Mouse (Mus musculus) lung, adult 18-20 months (tissue): Measurements from ENCODE around the gene Sp9.
A peak's percentile ranks its signal among the peaks of the same experiment; 100 is the strongest.

Experiments used
- DNase-seq, 2 experiments: peaks; one replicate each; pipeline ENCODE4 v3.0.0; 2022; ENCODE audit warnings: mixed read lengths in 2 of 2

Sp9 gene

DNA sequence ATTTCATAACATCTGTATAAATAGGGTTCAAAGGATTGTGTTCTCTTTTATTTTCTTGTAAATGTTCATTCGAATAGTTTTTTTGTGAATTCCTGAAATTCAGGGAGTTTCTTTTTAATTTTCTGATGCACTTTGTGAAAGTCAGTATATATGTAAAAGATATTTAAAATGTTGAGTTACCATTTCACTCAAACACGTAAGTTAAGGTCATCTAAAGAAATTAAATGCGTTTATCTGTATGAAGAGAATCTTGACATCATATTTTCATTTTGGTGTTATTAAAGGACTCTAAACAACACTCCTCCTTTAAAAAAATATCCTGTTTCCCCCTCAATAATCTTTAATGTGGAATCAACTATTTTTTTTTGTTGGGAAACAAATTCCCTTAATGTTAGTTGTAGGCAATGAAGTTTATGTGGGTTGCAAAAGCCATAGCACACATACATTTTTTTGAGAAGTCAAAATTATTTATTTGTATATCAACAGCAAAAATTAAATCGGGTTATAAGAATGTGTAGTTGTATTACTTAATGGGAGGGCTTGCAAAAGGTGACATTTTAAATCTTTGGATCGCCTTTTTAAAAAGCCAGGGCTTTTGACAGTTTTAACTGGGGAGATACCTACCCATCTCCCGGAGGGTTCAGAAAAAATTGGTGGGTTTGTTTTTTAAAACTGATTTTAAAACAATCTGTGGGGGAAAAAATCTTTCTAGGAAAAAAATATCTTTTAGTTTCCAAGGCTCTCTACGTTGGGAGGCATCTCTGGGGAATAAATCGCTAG is 3.7 kb downstream of the Sp9 start:
- DNase-seq, result no peak

DNA sequence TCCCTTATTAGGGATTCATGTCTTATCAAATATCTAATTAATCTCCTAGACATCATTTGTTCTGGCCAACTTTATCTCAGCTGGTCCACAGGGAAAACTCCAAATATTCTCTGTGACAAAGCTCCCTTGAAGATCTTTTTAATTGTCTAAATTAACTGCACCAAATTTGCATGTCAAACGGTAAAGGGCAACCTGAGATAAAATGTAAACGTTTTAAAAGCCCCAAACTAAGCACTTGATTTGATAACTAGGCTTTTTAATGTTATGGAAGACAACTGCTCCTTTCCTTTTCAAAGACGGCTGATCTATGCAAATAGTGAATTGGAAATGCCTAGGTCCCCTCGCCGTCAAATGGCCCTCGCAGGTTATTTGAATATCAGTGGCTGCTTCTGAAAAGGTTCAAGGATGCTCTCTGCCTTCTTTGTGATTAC is 4.4 kb downstream of the Sp9 start:
- DNase-seq, result no peak

DNA sequence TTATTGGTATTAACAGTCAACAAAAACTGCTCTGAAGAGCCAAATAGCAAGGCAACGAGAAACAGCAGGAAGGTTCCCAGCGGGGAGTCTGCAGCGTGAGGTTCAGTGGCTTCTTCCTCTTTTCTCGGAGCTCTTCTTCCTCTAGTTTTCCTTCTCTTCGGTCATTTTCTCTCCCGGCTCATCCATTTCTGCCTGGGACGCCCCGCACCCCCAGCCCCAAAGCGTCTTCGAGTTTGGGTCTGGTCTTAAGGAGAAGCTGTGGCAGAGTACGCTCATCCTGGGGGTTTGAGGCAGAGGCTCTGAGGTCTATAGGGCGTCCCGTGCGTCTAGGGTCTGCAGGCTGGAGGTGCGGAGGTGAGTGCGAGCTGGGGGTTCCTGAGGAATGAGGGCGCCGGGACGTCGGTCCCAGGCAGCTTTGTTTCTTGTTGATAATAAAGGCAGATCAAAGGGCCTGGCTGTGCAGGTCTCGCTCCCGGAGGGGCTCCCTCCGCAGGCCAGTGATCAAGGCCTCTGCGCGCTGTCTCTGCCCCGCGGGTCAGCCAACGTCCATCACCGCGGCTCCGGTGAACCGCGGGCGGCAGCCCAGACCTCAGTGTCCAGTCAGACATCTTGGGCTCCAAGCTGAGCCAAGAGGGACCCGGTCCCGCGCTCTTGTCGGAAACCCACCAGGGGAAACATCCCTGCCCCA is 5.4 kb downstream of the Sp9 start:
- no peak for DNase-seq

DNA sequence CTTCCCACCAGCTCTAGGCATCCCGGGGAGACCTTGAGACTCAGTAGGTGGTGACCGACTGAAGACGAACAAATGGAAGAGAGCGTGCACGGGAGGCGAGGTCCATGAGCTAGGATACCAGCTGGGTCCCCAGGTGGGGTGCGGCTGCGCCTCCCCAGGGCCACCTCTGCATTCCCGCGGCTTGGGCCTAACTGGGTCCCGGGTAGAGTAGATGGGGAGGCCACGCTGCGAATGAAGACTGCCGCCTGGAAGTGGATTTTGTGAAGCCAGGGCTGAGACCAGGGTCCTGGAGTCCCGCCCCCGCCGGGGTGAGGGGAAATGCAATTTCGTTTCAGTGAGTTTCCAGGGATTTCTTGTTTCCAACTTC is 6.0 kb downstream of the Sp9 start:
- DNase-seq, result no peak

DNA sequence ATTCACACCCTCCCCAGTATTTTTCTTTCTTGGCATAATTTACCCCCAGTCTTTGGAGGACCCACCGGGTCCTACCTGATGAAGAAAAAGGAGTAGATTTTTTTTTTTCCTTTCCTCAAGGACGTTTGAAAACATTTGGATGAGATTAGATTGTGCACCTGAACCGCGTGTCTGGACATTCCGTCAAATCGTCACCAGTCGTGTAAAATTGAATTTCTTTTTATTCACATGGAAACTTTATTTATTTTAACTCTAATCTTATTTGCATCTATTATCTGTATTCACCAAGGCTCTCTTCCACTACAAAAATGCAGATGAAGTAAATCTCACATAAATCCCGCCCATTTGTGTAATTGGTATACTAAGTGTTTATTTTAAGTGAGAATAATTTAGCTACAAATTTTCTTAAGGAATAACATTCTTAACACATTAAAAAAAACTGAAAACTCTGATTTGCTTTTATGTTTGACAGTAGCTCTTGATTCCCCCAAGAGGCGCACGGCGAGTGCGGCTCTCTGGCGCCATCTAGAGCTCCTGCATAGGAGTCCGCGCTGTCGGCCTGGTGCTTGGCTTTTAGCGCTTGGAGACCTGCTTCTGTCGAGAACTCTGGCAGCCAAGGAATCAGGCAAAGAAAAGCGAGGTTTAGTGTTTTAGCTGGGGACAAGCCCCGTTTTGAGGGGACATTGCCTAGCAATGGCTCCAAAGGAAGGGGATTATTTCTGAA is 6.6 kb downstream of the Sp9 start:
- peak; percentile 83 to 87 for DNase-seq

DNA sequence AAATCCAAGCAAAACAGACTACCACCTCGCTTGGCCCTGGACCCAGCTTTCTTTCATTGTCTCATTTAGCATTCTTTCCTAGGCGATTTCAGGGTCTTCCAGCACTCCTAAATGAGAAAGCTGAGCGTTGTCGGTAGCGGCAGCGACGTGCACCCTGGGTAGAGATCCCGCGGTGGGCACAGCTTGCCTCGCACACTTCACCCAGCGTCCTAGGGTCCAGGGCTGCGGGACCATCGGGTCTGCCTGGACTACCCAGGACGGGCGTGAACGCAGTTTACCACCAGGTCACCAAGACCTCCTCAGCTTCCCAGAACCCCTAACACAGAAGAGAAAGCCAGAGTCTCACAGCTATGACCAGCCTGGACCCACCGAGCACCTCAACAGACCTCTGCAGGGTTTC is 7.1 kb downstream of the Sp9 start:
- no peak for DNase-seq

DNA sequence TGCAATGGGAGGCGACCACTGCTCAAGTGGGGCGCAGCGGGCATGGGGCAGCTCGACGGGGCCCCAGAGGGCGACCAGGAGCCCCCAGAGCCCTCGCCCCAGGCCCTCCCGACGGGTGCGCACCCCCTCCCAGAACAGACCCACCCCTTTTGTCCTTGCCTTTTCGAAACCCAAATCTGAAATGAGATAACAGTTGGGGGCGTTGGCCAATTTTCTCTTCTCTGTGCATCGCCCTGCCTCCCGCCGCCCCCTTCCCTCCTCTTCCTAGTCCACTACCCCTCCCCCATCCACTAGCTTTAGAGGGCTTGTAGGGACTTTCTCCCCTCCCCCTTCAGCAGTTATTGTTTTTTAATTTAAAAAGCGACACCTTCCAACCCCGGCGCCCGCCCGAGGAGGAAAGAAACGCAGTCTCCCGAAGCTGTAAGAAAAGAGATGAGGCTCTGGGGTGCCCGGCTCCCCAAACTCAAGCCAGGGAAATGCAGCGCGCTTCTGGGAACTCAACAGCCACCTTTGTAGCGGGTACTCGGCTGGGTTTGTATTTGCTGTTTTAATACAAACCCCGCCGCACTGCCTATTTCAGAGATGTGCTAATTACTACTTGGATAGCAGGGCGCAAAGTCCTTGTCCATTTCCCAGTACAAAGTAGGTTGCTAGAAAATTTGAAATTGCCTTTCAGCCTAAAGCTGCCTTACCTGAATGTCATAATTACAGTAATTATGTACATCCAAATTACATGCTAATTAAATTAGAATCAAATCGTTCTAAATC is 7.7 kb downstream of the Sp9 start:
- no peak for DNase-seq

DNA sequence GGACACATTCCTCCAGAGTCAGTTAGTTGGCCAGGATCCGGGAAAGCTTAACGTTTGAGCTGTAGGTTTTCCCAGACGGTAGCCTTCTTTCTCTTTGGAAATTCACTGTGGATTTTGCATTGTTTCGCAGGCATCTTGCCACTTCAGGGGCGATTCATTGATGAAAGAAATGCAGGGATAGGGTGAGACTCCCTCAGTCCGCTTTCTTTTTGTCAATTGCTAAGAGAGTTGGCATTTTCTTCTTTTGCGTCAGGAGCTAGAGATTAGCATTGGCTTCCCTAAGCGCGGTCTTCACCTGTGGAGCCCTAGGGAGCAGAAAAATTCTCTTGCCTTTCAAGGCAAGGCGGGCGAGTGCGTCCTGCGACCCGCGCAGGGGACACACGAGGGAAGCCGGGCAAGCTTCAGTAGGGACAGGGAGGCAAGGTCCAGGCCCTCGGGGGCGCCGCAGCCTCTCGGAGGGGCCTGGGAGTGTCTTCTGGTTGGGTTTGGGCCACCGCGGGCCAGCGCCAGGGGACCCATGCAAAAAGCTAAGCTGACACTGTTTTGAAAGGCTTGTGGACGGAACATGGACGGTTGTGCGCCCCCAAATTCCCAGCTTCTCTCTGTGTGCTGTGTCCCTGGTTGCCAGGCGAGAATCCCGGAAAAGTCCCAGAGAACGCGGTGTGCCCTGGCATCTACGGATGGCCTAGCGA is 8.8 kb downstream of the Sp9 start:
- DNase-seq, result no peak

DNA sequence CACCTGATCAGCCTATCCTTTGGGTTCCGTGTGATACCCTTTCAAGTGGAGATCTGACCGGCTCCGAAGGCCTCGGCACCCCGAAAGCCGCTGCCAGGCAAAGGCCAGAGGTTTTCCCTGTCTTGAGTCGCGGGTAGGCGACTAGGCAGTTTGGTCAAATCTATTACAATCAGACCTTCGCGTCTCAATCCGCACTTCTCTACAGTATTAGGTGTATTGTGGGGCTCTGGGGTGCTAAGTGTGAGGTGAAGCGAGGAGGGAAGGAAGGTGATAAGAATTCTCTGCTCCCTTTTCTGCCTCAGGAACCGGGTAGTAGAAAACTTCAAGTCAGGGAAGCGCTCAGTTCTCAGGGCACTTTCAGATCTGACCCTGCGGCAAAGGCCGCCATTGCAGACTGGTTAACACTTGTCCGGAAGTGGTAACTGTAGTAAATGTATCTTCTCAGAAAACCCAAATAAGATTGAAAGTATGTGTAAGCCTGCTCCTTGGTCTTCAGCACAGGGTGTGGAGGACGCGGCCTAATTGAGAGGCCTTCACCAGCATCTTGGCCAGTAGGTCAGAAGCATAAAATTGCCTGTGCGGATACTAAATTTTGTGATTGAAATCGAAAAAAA is 9.4 kb downstream of the Sp9 start:
- no peak for DNase-seq

DNA sequence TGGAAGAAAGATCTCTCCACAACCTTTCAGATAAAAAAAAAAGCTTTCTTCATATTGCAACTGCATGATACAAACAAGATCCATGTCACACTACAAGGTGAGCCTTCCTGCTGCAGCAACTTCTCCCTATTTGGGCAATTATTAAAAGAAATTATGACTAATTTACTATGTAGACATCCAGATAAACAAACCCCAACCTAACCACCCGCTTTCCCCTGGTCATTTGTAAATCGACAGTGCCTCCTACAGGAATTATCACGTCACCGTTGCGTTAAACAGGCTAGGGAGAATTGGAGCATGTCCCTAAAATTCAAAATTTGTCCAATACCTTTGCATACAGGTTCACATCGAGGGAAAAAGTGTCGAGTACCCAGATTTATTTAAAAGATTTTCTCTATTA is 10.0 kb downstream of the Sp9 start:
- no peak for DNase-seq

DNA sequence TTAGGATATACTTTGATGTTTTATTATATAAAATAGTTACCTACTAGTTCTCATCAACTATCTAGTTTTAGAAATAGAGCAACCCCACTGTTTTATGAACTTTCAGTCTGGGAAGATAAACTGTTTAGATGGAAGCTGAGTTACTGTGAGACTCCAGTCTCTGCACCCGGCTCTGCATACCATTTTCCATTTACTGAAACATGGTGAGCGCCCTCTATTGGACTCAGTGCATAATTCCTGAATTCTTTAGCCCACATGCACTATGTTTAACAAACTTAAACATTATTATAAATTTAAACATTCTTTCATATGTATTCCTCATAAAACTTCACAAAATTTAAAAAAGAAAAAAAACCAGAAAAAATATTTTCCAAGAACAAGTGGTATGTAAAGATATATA is 13.9 kb downstream of the Sp9 start:
- DNase-seq, result no peak

DNA sequence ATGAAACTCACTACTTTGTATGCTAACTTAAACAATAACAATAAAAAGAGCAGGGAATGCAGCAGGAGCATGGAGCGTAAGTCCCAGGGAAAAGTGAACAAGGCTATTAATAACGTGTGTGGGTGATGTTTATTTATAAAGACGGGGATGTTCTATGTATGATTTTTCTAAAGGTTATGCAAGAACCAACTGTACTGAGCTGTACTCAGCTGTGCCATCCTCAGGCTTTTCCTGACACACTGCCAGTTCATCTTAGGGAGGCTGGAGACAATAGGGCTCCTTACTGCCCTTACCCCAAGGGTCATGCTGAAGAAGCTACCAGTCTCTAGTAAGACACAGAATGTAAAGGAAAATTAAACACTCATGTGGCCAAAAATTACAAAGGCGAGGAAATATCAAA is 19.4 kb downstream of the Sp9 start:
- no peak for DNase-seq

DNA sequence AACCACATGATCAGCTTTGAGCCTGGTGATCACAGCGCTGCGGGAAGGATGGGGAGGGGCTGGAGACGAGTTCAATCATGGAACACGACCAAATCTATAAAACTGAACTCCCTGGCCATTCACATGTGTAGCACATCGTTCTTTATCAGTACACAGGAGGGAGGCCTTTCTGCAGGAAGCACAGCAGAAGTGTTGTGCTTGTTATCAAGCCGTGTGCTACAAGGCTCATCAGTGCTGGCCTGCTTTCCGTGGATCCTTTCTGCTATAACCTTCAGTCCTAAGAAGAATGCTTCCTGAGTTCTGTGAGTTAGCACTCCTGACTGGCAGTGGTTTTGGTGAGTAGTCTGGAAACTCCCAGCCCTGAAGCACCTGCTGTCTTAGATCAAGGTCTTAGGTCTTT is 23.3 kb downstream of the Sp9 start:
- no peak for DNase-seq

DNA sequence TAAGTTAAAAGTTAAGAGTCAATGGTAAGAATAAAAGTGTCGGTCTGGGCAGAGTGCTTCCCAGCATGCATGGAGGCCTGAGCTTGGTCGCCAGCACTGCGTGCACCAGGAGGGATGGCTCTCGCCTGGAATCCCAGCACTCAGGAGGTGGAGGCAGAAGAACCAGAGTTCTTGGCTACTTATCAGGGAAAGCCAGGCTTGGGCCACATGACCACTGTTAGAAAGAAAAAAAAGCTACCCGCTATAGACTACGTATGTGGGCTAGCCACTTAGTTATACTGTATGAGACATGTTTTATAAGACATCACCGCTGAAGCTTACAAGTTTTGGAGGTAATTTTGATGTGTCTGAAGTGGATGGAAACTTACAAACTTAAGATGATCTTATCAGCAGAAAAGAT is 26.4 kb downstream of the Sp9 start:
- no peak for DNase-seq

DNA sequence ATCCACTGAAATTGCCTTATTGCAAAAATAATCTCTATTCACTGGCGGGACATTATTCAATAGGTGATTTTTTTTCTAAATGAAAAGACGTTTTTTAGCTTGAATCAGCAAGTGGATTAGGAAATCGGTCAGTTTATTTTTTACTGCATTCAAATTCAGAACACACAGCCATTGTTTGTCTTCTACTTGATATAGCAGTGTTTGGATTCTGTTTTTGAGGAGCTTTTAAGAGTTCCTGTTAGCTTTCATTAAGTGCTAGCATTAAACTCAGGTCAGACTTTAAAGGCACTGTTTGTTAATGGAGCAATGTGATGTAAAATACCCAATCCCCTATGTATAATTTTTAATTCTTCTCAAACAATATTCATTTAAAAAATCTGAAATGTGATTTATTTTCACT is 27.1 kb downstream of the Sp9 start:
- no peak for DNase-seq

DNA sequence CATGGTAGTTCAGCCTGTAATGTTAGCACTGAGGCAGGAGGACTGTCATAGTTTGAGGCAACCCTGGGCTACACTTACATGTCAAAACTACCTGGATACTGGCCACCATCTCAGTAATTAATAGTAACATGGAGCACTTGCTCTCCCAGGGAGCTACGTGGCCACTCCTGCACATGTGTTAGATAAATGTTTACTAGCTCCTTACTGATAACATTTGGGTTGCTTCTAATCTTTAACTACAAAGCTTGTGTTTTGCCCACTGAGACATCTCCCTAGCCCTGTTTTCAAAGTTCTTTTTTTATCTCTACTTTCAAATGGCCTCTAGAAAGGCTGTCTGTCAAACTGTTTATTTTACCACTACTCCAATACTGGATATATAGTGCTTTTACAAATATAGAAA is 30.3 kb downstream of the Sp9 start:
- DNase-seq, result no peak

DNA sequence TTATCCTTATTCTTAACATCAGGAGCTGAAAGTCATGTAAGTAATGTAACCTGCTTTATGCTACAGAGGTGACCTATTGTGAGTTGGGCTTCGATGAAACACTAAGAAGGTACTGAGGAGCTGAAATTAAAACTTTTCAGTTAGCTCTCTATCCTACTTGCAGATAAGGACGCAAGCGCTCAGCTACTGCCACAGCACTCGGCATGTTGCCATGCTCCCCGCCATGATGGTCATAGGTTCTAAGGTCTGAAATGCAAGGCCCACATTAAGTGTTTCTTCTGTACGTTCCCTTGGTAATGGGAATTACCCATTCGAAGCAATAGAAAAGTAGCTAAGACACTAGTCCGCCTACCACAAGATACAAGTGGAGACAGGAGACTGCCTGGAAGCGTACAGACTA is 31.0 kb downstream of the Sp9 start:
- DNase-seq, result no peak

DNA sequence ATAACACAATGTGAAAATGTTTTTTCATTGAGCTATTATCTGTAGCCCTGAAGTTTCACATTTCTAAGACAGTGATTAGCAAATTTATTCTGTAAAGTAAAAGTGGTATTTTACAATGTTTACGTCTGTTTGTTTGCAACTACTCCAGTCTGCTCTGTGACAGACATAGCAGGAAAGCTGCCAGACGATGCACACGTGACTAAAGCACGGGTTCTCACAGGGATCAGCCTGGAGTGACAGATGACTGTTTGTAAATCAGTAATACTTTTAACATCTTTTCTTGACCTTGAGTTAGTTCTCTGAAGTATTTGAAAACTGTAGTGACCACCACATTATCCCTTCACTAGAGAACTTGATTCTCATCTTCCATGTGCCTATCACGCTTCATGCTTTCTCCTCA is 32.8 kb downstream of the Sp9 start:
- no peak for DNase-seq

DNA sequence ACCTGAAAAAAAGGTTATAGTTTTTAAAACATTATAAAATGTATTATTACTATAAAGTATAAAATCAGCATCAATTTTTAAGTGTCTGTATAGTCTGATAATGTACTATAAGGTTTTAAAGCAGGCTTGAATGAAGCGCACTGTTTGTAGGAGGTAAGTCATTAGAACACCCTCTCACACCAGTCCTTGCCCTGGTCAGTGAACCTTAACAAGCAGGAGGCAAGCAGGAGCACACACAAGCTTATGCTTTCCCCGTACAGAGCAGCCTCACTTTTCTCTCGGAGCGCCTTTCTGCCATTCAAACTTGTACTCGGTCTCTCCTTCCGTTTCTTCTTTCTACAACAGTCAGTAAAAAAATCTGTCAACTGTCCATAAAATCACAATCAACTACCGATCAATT is 34.3 kb downstream of the Sp9 start:
- no peak for DNase-seq

DNA sequence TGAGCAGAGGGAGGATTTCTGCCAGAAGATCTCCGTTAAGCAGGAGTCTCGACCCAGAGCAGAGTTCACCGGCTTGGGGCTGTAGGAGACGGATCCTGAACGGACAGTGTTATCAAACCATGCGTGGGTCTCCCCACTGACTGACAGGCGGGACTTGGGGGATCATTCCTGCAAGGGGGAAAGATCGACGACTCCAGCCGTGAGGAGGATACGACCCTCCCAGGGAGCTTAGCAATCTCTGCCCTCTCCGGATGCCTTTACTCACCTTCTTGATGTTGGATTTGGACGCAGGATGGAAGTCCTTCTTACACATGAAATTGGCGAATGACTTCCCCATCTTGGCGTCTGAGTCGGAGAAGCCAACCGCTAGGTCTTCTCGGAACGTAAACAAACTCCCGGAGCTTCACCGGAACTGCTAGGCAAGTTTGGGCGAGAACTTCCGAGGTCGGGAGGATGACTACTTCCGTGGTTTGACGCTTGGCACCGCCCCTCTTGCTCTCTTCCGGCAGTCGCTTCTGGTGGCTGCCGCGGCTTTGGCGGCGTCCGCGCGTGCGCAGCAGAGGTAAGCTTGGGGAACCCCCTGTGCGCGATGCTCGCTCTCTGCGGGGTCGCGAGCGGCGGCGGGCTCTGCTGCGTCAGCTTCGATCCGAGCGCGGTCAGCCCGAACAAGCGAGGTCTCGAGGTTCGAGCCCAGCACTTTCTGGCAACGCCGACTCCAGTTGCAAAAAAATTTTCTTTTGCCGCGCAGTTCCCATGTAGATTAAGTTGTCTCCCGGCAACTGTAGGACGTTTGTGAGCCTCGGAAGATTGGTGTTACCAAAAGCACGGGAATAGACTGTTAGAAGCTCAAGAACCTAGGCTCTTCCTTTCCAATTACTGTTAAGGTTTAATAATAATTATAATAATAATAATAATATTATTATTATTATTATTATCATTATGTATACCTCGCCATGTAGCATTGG is 40.7 kb downstream of the Sp9 start, which contains the start of the genes Scrn3 and Cir1:
Gene Scrn3, plus strand, starts transcription at position 450 of the 965 bp plus-strand sequence.
Gene Cir1, minus strand, starts transcription at position 550 of the 965 bp plus-strand sequence.
- peak; percentile 95 to 97 for DNase-seq

DNA sequence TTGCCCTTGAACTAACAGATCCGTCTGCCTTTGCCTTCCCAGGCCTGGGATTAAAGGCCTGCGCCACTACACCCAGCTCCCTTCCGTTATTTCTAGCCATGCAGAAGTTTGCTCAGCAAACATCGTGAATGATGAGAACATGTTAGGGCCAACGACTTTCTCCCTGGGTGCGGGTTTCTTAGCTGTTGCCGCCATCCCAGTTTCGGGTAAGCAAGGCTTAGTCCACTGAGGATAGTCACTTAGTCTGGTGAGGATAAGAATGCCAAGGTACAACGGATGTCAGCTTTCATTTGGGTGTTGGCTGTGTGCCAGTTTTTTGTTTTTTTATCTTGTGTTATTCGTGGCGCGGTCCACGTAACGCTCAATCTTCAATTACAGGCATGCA is 41.4 kb downstream of the Sp9 start:
- DNase-seq, result peak; percentile 31 to 46
